Mouse (Mus musculus) mouse trophoblast stem cell (cell line): ENCODE data around the gene Patj.

Experiments
- in situ Hi-C, 2 experiments: fragments of 300-500 bp; cut with MseI, MboI; formaldehyde crosslinking; loops; 2 replicates in 1 of 2; 3 replicates in 1 of 2; pipeline ENCODE4 v1.15.1; 2025

The Patj gene

GRCm38 (mm10) chr4:98444437-98445139, 49.0 kb downstream of the Patj start:
- in situ Hi-C loops: no loop called here

- in situ Hi-C loops: no loop called here
These were observed 54.1 kb downstream of the Patj start for GRCm38 (mm10) chr4:98449564-98450263.

GRCm38 (mm10) chr4:98450308-98450707, 54.7 kb downstream of the Patj start:
- in situ Hi-C loops: no loop called here

- in situ Hi-C loops: no loop called here
These were observed 55.2 kb downstream of the Patj start for GRCm38 (mm10) chr4:98450829-98451228.

- in situ Hi-C loops: no loop called here
These were observed 55.7 kb downstream of the Patj start for GRCm38 (mm10) chr4:98451259-98451658.

- in situ Hi-C loops: no loop called here
These were observed 57.1 kb downstream of the Patj start for GRCm38 (mm10) chr4:98452725-98453124.

- in situ Hi-C loops: no loop called here
These were observed 57.6 kb downstream of the Patj start for GRCm38 (mm10) chr4:98453231-98453630.

GRCm38 (mm10) chr4:98455352-98455751, 59.8 kb downstream of the Patj start:
- in situ Hi-C loops: no loop called here

- in situ Hi-C loops: no loop called here
These were observed 60.3 kb downstream of the Patj start for GRCm38 (mm10) chr4:98455910-98456309.

- in situ Hi-C loops: no loop called here
These were observed 66.3 kb downstream of the Patj start for GRCm38 (mm10) chr4:98461804-98462341.

GRCm38 (mm10) chr4:98465476-98465875, 69.9 kb downstream of the Patj start:
- in situ Hi-C loops: no loop called here

GRCm38 (mm10) chr4:98465886-98466285, 70.3 kb downstream of the Patj start:
- in situ Hi-C loops: no loop called here

- in situ Hi-C loops: no loop called here
These were observed 75.8 kb downstream of the Patj start for GRCm38 (mm10) chr4:98471376-98471775.

GRCm38 (mm10) chr4:98473491-98473890, 77.9 kb downstream of the Patj start:
- in situ Hi-C loops: no loop called here

- in situ Hi-C loops: no loop called here
These were observed 82.4 kb downstream of the Patj start for GRCm38 (mm10) chr4:98478005-98478404.

- in situ Hi-C loops: no loop called here
These were observed 90.9 kb downstream of the Patj start for GRCm38 (mm10) chr4:98486475-98486874.

GRCm38 (mm10) chr4:98486901-98487300, 91.3 kb downstream of the Patj start:
- in situ Hi-C loops: no loop called here

- in situ Hi-C loops: no loop called here
These were observed 93.8 kb downstream of the Patj start for GRCm38 (mm10) chr4:98489386-98489785.

GRCm38 (mm10) chr4:98498341-98498740, 102.8 kb downstream of the Patj start:
- in situ Hi-C loops: no loop called here

GRCm38 (mm10) chr4:98500182-98500581, 104.6 kb downstream of the Patj start:
- in situ Hi-C loops: no loop called here

- in situ Hi-C loops: no loop called here
These were observed 105.3 kb downstream of the Patj start for GRCm38 (mm10) chr4:98500875-98501274.

GRCm38 (mm10) chr4:98504743-98505142, 109.2 kb downstream of the Patj start:
- in situ Hi-C loops: no loop called here
